Mouse (Mus musculus): ENCODE data around the gene Nf1. TPM values are rescaled to one million over a fixed set of nuclear protein-coding genes. Genes with fewer than 3 reads are reported as not detected.
A peak's percentile ranks its signal among the peaks of the same experiment; 100 is the strongest.

Gene Nf1
- polyA plus RNA-seq, 1 experiment from 2014 or later = 12.7 TPM

- WGBS = 88% methylated on average over 14 of the region's 14 CpGs
- no peaks in the 10 kb centered on the region for H3K4me1 ChIP-seq (replicated peaks; ENCODE audit: control insufficient read depth, insufficient read depth, low read length)
- H3K9ac ChIP-seq = no peak overlapping the region
- no peak overlapping the region for H3K4me3 ChIP-seq (replicated peaks; ENCODE audit: low read length)
- no peaks in the 10 kb centered on the region for H3K9me3 ChIP-seq (ENCODE audit: control insufficient read depth, low read length)
- H3K36me3 ChIP-seq (replicated peaks; ENCODE audit: control insufficient read depth, insufficient read depth) = peaks cover 74% of the 10 kb centered on the region
- DNase-seq (ENCODE audit: low spot score) (no peak), ATAC-seq (ENCODE audit: low FRiP score) (no peak)
- no peak overlapping the region for H3K27ac ChIP-seq
- H3K27me3 ChIP-seq (ENCODE audit: control insufficient read depth, insufficient read depth, low read length) = no peaks in the 10 kb centered on the region
- no peak overlapping the region for H3K4me2 ChIP-seq (replicated peaks)
Observed at GRCm38 (mm10) chr11:79575383-79576073, 236.0 kb downstream of the Nf1 start.

- no peak overlapping the region for H3K4me2 ChIP-seq (replicated peaks)
- H3K27me3 ChIP-seq (ENCODE audit: control insufficient read depth, insufficient read depth, low read length) = no peaks in the 10 kb centered on the region
- no peaks in the 10 kb centered on the region for H3K4me1 ChIP-seq (replicated peaks; ENCODE audit: control insufficient read depth, insufficient read depth, low read length)
- H3K9me3 ChIP-seq (ENCODE audit: control insufficient read depth, low read length) = no peaks in the 10 kb centered on the region
- H3K36me3 ChIP-seq (replicated peaks; ENCODE audit: control insufficient read depth, insufficient read depth) = peaks cover 57% of the 10 kb centered on the region
- no peak overlapping the region for H3K4me3 ChIP-seq (replicated peaks; ENCODE audit: low read length)
- no peak overlapping the region for H3K9ac ChIP-seq
- ATAC-seq (ENCODE audit: low FRiP score) (no peak), DNase-seq (ENCODE audit: low spot score) (peak; percentile 88)
- H3K27ac ChIP-seq = no peak overlapping the region
- WGBS = 52% methylated on average over 5 of the region's 5 CpGs
Observed at GRCm38 (mm10) chr11:79577741-79578140, 238.2 kb downstream of the Nf1 start.

DNA sequence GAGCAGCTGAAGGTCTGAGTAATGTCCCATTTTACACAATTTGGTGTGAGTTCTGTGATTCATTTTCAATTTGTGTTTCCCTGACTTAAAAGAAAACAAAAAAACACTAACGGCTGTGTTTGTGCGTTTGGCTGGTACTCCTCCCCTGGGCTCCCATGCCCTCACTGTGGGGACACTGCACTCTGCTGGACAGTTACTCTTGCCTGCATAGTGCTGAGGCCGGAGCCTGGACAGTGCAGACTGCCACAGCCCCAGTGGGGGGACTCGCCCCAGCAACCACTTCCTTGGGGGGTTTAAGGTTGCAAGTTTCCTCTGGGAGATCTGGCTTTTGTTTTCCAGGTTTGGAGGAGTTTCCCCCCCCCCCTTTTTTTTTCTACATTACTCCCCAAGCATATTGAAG is 241.2 kb downstream of the Nf1 start:
- Histone ChIP-seq H3K9me3 (ENCODE audit: control insufficient read depth, low read length) (no peaks in the 10 kb centered on the region), H3K4me2 (replicated peaks) (no peak overlapping the region), H3K27ac (no peak overlapping the region), H3K27me3 (ENCODE audit: control insufficient read depth, insufficient read depth, low read length) (no peaks in the 10 kb centered on the region), H3K36me3 (replicated peaks; ENCODE audit: control insufficient read depth, insufficient read depth) (peaks cover 30% of the 10 kb centered on the region), H3K4me1 (replicated peaks; ENCODE audit: control insufficient read depth, insufficient read depth, low read length) (no peaks in the 10 kb centered on the region), H3K4me3 (replicated peaks; ENCODE audit: low read length) (no peak overlapping the region), H3K9ac (no peak overlapping the region)
- 55% methylated on average over 4 of the region's 4 CpGs for WGBS
- DNase-seq (ENCODE audit: low spot score) (no peak), ATAC-seq (ENCODE audit: low FRiP score) (no peak)

- 84% methylated on average over 6 of the region's 6 CpGs for WGBS
- no peaks in the 10 kb centered on the region for H3K4me1 ChIP-seq (replicated peaks; ENCODE audit: control insufficient read depth, insufficient read depth, low read length)
- DNase-seq (ENCODE audit: low spot score) (no peak), ATAC-seq (ENCODE audit: low FRiP score) (no peak)
- no peaks in the 10 kb centered on the region for H3K9me3 ChIP-seq (ENCODE audit: control insufficient read depth, low read length)
- no peak overlapping the region for H3K4me3 ChIP-seq (replicated peaks; ENCODE audit: low read length)
- no peaks in the 10 kb centered on the region for H3K27me3 ChIP-seq (ENCODE audit: control insufficient read depth, insufficient read depth, low read length)
- no peak overlapping the region for H3K4me2 ChIP-seq (replicated peaks)
- H3K9ac ChIP-seq = no peak overlapping the region
- H3K36me3 ChIP-seq (replicated peaks; ENCODE audit: control insufficient read depth, insufficient read depth) = peaks cover 26% of the 10 kb centered on the region
- H3K27ac ChIP-seq = no peak overlapping the region
Observed at GRCm38 (mm10) chr11:79581257-79581656, 241.8 kb downstream of the Nf1 start.

DNA sequence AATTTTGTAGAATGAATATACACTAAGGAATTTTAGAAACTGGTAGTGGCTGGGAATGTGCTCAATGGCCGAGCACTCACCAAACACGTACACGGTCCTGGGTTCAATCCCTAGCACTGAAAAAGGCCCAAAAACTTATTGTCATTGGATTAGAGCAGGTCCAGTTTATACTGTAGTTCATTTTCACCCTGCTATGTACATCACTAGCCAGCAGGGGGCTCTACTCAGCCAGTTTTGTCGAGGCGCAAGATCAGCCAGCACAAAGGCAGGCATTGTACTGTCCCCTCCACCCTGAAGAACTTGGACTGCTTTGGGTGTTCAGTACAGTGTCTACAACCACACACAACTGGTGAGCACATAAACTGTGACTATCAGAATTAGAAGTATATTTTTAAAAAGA is 244.7 kb downstream of the Nf1 start:
- no peaks in the 10 kb centered on the region for H3K27me3 ChIP-seq (ENCODE audit: control insufficient read depth, insufficient read depth, low read length)
- H3K4me3 ChIP-seq (replicated peaks; ENCODE audit: low read length) = no peak overlapping the region
- ATAC-seq (ENCODE audit: low FRiP score) = peak; percentile 83
- H3K9me3 ChIP-seq (ENCODE audit: control insufficient read depth, low read length) = no peaks in the 10 kb centered on the region
- peaks cover 10% of the 10 kb centered on the region; the same call in 1 of the 2 replicates for H3K36me3 ChIP-seq (replicated peaks; ENCODE audit: control insufficient read depth, insufficient read depth)
- no peak overlapping the region for H3K4me2 ChIP-seq (replicated peaks)
- peak; percentile 88 for DNase-seq (ENCODE audit: low spot score)
- WGBS = 7% methylated on average over 5 of the region's 5 CpGs
- no peak overlapping the region for H3K27ac ChIP-seq
- H3K4me1 ChIP-seq (replicated peaks; ENCODE audit: control insufficient read depth, insufficient read depth, low read length) = no peaks in the 10 kb centered on the region
- no peak overlapping the region for H3K9ac ChIP-seq

- ATAC-seq (ENCODE audit: low FRiP score) (no peak), DNase-seq (ENCODE audit: low spot score) (no peak)
- Histone ChIP-seq H3K4me1 (replicated peaks; ENCODE audit: control insufficient read depth, insufficient read depth, low read length) (peaks cover 28% of the 10 kb centered on the region), H3K4me2 (replicated peaks) (no peak overlapping the region), H3K27me3 (ENCODE audit: control insufficient read depth, insufficient read depth, low read length) (no peaks in the 10 kb centered on the region), H3K4me3 (replicated peaks; ENCODE audit: low read length) (no peak overlapping the region), H3K27ac (no peak overlapping the region), H3K9me3 (ENCODE audit: control insufficient read depth, low read length) (no peaks in the 10 kb centered on the region), H3K9ac (no peak overlapping the region), H3K36me3 (replicated peaks; ENCODE audit: control insufficient read depth, insufficient read depth) (no peaks in the 10 kb centered on the region)
- 60% methylated on average over 14 of the region's 14 CpGs for WGBS
Observed at GRCm38 (mm10) chr11:79589317-79590075, 250.0 kb downstream of the Nf1 start.

DNA sequence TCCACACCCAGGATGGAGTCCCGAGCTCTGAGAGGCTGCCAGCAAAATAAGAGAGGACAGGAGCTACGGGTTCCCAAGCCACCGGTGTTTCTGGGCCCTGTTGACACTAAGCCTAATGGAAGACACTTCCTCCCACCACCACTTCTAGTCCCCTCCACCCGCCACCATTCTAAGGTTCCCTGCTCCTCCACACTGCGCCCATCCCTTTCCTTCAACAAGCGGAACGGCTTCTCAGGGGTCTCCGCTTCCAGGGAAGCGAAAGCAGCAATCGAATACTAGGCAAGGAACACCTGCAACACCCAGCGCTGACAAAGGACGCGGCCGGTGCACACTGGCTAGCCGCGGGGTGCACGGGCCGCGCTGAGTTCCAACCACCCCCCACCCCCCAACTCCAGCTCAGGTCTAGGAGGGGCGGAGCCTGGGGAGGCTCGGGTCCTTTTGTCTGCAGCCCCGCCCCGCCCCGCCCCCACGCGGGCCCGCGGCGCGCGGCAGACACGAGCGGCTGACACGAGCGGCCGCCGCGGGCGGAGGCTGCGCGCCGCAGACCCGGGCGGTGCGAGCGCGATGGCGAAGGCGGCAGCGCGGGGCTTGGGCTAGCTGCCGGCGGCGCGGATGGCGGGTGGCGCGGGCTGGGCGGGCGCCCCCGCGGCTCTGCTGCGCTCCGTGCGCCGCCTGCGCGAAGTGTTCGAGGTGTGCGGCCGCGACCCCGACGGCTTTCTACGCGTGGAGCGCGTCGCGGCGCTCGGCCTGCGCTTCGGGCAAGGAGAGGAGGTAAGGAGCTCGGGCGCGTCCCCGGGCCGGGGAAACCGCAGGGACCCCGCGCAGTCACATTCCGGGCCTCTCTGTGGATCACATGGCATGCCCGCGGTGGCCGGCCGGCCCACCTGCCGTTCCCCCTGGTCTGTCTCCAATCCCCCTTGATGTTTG is 251.4 kb downstream of the Nf1 start, which contains the start of gene Rab11fip4:
Rab11fip4 (plus strand) TSS at position 549 of the 927 bp plus-strand sequence.
- Histone ChIP-seq H3K4me1 (replicated peaks; ENCODE audit: control insufficient read depth, insufficient read depth, low read length) (peaks cover 33% of the 10 kb centered on the region), H3K4me2 (replicated peaks) (peak within 1 kb of the TSS; percentile 86), H3K9me3 (ENCODE audit: control insufficient read depth, low read length) (no peaks in the 10 kb centered on the region), H3K4me3 (replicated peaks; ENCODE audit: low read length) (peak within 1 kb of the TSS; percentile 75), H3K9ac (peak within 1 kb of the TSS; percentile 92), H3K27me3 (ENCODE audit: control insufficient read depth, insufficient read depth, low read length) (no peaks in the 10 kb centered on the region), H3K36me3 (replicated peaks; ENCODE audit: control insufficient read depth, insufficient read depth) (no peaks in the 10 kb centered on the region), H3K27ac (peak within 1 kb of the TSS; percentile 85)
- WGBS = under 1% methylated on average over 62 of the region's 98 CpGs
- DNase-seq (ENCODE audit: low spot score) (peak; percentile 81), ATAC-seq (ENCODE audit: low FRiP score) (peak; percentile 83)

GRCm38 (mm10) chr11:79591591-79591975 is 252.1 kb downstream of the Nf1 start:
- Histone ChIP-seq H3K4me3 (replicated peaks; ENCODE audit: low read length) (peak overlapping the region; percentile 75), H3K27ac (peak overlapping the region; percentile 85), H3K4me1 (replicated peaks; ENCODE audit: control insufficient read depth, insufficient read depth, low read length) (peaks cover 33% of the 10 kb centered on the region), H3K27me3 (ENCODE audit: control insufficient read depth, insufficient read depth, low read length) (no peaks in the 10 kb centered on the region), H3K36me3 (replicated peaks; ENCODE audit: control insufficient read depth, insufficient read depth) (no peaks in the 10 kb centered on the region), H3K4me2 (replicated peaks) (peak overlapping the region; percentile 86), H3K9me3 (ENCODE audit: control insufficient read depth, low read length) (no peaks in the 10 kb centered on the region), H3K9ac (peak overlapping the region; percentile 92)
- ATAC-seq (ENCODE audit: low FRiP score) (peak; percentile 44), DNase-seq (ENCODE audit: low spot score) (no peak)
- WGBS = 10% methylated on average over 5 of the region's 5 CpGs

DNA sequence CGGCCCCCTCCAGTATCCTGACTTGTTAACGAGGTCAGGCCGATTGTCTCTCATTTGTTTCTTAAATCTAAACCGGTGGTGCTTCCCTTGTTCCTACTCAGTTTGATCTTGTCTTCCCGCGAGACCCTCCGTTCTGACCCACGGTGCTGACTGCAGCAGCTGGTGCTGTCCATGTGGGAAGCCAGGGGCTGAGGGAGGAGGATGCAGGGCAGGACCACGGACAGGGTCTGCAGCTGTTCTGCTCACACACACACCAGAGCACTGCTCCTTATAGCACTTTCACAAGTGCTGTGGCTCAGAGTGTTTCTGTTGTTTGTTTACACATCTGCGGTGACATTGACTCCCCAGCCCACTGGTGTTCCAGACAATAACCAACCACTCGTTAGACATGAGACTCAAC is 254.0 kb downstream of the Nf1 start:
- H3K9me3 ChIP-seq (ENCODE audit: control insufficient read depth, low read length) = no peaks in the 10 kb centered on the region
- H3K4me3 ChIP-seq (replicated peaks; ENCODE audit: low read length) = peak overlapping the region; percentile 75; the same call in 1 of the 2 replicates
- no peak for ATAC-seq (ENCODE audit: low FRiP score)
- H3K9ac ChIP-seq = peak overlapping the region; percentile 92; the same call in 1 of the 2 replicates
- H3K27ac ChIP-seq = no peak overlapping the region
- no peak for DNase-seq (ENCODE audit: low spot score)
- 33% methylated on average over 11 of the region's 11 CpGs for WGBS
- peaks cover 33% of the 10 kb centered on the region for H3K4me1 ChIP-seq (replicated peaks; ENCODE audit: control insufficient read depth, insufficient read depth, low read length)
- no peaks in the 10 kb centered on the region for H3K36me3 ChIP-seq (replicated peaks; ENCODE audit: control insufficient read depth, insufficient read depth)
- no peaks in the 10 kb centered on the region for H3K27me3 ChIP-seq (ENCODE audit: control insufficient read depth, insufficient read depth, low read length)
- H3K4me2 ChIP-seq (replicated peaks) = peak overlapping the region; percentile 86

Data from hindbrain, embryonic 14.5 days (tissue).